Mouse (Mus musculus): ENCODE measurements around the gene Pik3cb. TPM values are rescaled to one million over a fixed set of nuclear protein-coding genes. Genes with fewer than 3 reads are reported as not detected.

The Pik3cb gene
- polyA plus RNA-seq, 1 experiment from 2014 or later: 1.3 TPM

- H3K4me2 ChIP-seq: no peak overlapping the region
- H3K27me3 ChIP-seq: no peaks in the 10 kb centered on the region
- WGBS: 81% methylated on average over 3 of the region's 3 CpGs
- no peak for ATAC-seq (ENCODE audit: insufficient number of reproducible peaks, insufficient read depth, low FRiP score, low TSS enrichment, low read depth)
- H3K4me3 ChIP-seq (replicated peaks): no peak overlapping the region
- no peaks in the 10 kb centered on the region for H3K4me1 ChIP-seq (replicated peaks)
- H3K27ac ChIP-seq: no peak overlapping the region
- H3K9ac ChIP-seq (replicated peaks): no peak overlapping the region
- no peaks in the 10 kb centered on the region for H3K9me3 ChIP-seq
- H3K36me3 ChIP-seq: no peaks in the 10 kb centered on the region
These were observed 59.1 kb downstream of the Pik3cb start for GRCm38 (mm10) chr9:99081308-99081707.

DNA sequence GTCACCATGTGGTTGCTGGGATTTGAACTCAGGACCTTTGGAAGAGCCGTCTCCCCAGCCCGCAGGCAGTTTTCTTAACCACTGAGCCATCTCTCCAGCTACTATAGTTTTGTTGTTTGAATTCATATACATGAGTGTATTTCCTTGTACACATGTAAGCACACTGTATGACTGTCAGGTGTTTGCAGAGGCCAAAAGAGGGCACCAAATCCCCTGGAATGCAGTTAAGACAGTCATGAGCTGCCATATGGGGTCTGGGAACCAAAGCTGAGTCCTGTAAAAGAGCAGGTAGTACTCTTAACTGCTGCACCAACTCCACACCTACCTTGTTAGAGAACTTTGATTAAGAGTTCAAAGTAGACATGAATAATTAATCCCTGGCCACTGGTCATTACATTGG is 59.8 kb downstream of the Pik3cb start:
- no peak overlapping the region for H3K27ac ChIP-seq
- H3K4me1 ChIP-seq (replicated peaks): no peaks in the 10 kb centered on the region
- H3K9me3 ChIP-seq: no peaks in the 10 kb centered on the region
- no peak for ATAC-seq (ENCODE audit: insufficient number of reproducible peaks, insufficient read depth, low FRiP score, low TSS enrichment, low read depth)
- WGBS: 97% methylated on average over 2 of the region's 2 CpGs
- no peak overlapping the region for H3K9ac ChIP-seq (replicated peaks)
- H3K36me3 ChIP-seq: no peaks in the 10 kb centered on the region
- no peak overlapping the region for H3K4me3 ChIP-seq (replicated peaks)
- H3K4me2 ChIP-seq: no peak overlapping the region
- no peaks in the 10 kb centered on the region for H3K27me3 ChIP-seq

DNA sequence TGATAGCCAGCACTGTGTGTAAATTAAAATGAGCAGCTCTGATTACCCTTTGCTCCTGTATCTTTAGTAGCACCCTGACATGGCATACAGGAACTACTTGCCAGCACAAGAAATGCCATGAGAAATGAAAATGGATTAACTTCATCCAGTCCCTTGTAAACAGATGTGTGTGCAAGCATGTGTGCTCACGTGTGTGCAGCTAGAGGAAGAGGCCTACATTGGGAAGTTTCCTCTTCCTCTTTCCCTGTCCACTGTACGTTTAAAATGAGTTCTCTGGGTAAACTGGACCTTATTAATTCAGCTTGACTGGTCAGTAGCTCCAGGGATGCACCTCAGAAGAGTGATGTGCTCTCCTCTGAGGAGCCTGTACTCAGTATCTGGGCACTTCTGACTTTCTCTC is 66.0 kb downstream of the Pik3cb start:
- no peaks in the 10 kb centered on the region for H3K4me1 ChIP-seq (replicated peaks)
- H3K27me3 ChIP-seq: no peaks in the 10 kb centered on the region
- H3K9ac ChIP-seq (replicated peaks): no peak overlapping the region
- no peak overlapping the region for H3K4me3 ChIP-seq (replicated peaks)
- H3K9me3 ChIP-seq: no peaks in the 10 kb centered on the region
- H3K4me2 ChIP-seq: no peak overlapping the region
- peaks cover 3% of the 10 kb centered on the region; the same call in 1 of the 2 replicates for H3K36me3 ChIP-seq
- H3K27ac ChIP-seq: no peak overlapping the region
- no peak for ATAC-seq (ENCODE audit: insufficient number of reproducible peaks, insufficient read depth, low FRiP score, low TSS enrichment, low read depth)
- 80% methylated on average over 2 of the region's 2 CpGs for WGBS

- Histone ChIP-seq H3K4me1 (replicated peaks) (no peaks in the 10 kb centered on the region), H3K9me3 (no peaks in the 10 kb centered on the region), H3K9ac (replicated peaks) (no peak overlapping the region), H3K27ac (no peak overlapping the region), H3K4me2 (no peak overlapping the region), H3K36me3 (peaks cover 3% of the 10 kb centered on the region; the same call in 1 of the 2 replicates), H3K27me3 (no peaks in the 10 kb centered on the region), H3K4me3 (replicated peaks) (no peak overlapping the region)
- 79% methylated on average over 4 of the region's 4 CpGs for WGBS
- ATAC-seq (ENCODE audit: insufficient number of reproducible peaks, insufficient read depth, low FRiP score, low TSS enrichment, low read depth): no peak
These were observed 67.9 kb downstream of the Pik3cb start for GRCm38 (mm10) chr9:99072538-99072937.

GRCm38 (mm10) chr9:99065311-99065710 is 75.1 kb downstream of the Pik3cb start:
- 88% methylated on average over 5 of the region's 5 CpGs for WGBS
- Histone ChIP-seq H3K36me3 (peaks cover 6% of the 10 kb centered on the region; the same call in 1 of the 2 replicates), H3K27me3 (no peaks in the 10 kb centered on the region), H3K27ac (no peak overlapping the region), H3K9me3 (no peaks in the 10 kb centered on the region), H3K4me2 (no peak overlapping the region), H3K4me3 (replicated peaks) (no peak overlapping the region), H3K4me1 (replicated peaks) (no peaks in the 10 kb centered on the region), H3K9ac (replicated peaks) (no peak overlapping the region)
- no peak for ATAC-seq (ENCODE audit: insufficient number of reproducible peaks, insufficient read depth, low FRiP score, low TSS enrichment, low read depth)

DNA sequence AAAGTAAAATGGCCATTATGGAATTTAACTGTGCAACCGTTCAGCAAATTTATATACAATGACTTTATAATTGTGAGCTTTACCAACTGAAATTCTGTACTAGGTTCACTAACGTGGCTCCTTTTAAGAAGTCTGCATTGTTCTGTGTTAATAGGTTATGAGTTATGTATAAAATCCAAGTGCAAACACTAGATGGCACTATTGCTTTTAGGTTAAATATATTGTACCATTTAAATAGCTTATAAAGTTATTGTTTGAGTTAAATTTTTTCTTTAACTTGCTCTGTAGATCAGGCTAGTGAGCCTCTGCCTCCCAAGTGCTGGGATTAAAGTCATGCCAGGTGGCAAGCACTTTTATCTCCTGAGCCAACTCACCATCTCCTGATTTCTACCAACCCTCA is 76.2 kb downstream of the Pik3cb start:
- no peak overlapping the region for H3K9ac ChIP-seq (replicated peaks)
- H3K4me3 ChIP-seq (replicated peaks): no peak overlapping the region
- H3K27ac ChIP-seq: no peak overlapping the region
- H3K9me3 ChIP-seq: no peaks in the 10 kb centered on the region
- H3K36me3 ChIP-seq: 0 out of 2 replicates have a peak, but pooled peaks cover 3% of the 10 kb centered on the region
- H3K4me2 ChIP-seq: no peak overlapping the region
- ATAC-seq (ENCODE audit: insufficient number of reproducible peaks, insufficient read depth, low FRiP score, low TSS enrichment, low read depth): no peak
- 52% methylated on average over 2 of the region's 2 CpGs for WGBS
- H3K4me1 ChIP-seq (replicated peaks): no peaks in the 10 kb centered on the region
- no peaks in the 10 kb centered on the region for H3K27me3 ChIP-seq

- Histone ChIP-seq H3K27ac (no peak overlapping the region), H3K9ac (replicated peaks) (no peak overlapping the region), H3K27me3 (no peaks in the 10 kb centered on the region), H3K4me1 (replicated peaks) (no peaks in the 10 kb centered on the region), H3K4me2 (no peak overlapping the region), H3K36me3 (0 out of 2 replicates have a peak, but pooled peaks cover 3% of the 10 kb centered on the region), H3K4me3 (replicated peaks) (no peak overlapping the region), H3K9me3 (no peaks in the 10 kb centered on the region)
- 40% methylated on average over 7 of the region's 7 CpGs for WGBS
- ATAC-seq (ENCODE audit: insufficient number of reproducible peaks, insufficient read depth, low FRiP score, low TSS enrichment, low read depth): no peak
These were observed 77.9 kb downstream of the Pik3cb start for GRCm38 (mm10) chr9:99062544-99062943.

DNA sequence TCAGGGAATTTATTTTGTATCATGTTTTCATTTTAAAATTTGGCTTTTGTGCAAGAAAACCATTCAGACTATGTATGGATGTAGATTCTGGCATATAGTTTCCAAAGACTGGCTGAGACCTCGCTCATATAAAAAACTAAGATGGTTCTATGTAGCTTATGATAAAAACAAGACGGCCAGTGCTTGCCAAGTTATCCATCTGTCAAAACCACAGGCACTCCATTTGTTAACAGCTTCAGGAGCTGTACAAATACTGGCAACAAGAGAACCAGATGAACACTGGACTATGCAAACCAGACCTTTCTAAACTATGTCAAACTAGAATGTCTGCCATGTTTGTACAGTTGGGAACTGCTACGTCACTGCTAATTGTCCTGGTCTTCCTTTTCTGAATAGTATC is 82.7 kb downstream of the Pik3cb start:
- Histone ChIP-seq H3K27me3 (no peaks in the 10 kb centered on the region), H3K27ac (no peak overlapping the region), H3K4me2 (no peak overlapping the region), H3K9ac (replicated peaks) (no peak overlapping the region), H3K4me1 (replicated peaks) (no peaks in the 10 kb centered on the region), H3K9me3 (no peaks in the 10 kb centered on the region), H3K4me3 (replicated peaks) (no peak overlapping the region), H3K36me3 (0 out of 2 replicates have a peak, but pooled peaks cover 3% of the 10 kb centered on the region)
- no peak for ATAC-seq (ENCODE audit: insufficient number of reproducible peaks, insufficient read depth, low FRiP score, low TSS enrichment, low read depth)
- whole genome bisulfite sequencing: 78% methylated on average over 3 of the region's 3 CpGs

GRCm38 (mm10) chr9:99049760-99050159 is 90.7 kb downstream of the Pik3cb start:
- WGBS: 82% methylated on average over 6 of the region's 6 CpGs
- Histone ChIP-seq H3K36me3 (no peaks in the 10 kb centered on the region), H3K27ac (no peak overlapping the region), H3K27me3 (no peaks in the 10 kb centered on the region), H3K4me1 (replicated peaks) (no peaks in the 10 kb centered on the region), H3K9me3 (no peaks in the 10 kb centered on the region), H3K4me2 (no peak overlapping the region), H3K9ac (replicated peaks) (no peak overlapping the region), H3K4me3 (replicated peaks) (no peak overlapping the region)
- ATAC-seq (ENCODE audit: insufficient number of reproducible peaks, insufficient read depth, low FRiP score, low TSS enrichment, low read depth): no peak

DNA sequence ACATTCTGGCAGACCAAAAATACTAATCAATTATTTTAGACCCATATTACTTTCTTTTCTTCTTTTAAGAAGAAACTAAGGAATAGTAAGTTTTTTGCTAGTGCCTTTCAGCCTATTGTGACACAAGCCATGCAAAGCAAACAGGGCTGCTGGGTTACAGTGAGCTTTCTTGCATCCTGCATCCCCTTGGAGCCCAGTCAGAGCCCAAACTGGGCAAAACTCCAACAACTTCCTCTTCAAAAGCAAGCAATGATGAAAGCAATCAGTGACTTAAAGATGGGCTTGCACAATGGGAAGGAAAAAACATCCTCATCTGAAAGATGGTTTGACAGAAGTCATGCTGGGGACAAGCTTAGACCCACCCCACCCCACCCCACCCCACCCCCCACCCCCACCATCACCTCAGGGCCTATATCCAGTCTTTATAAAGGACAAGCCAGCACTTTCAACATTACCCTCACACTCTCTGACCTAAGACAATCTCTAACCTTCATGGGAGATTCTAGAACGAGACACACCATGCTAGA is 91.6 kb downstream of the Pik3cb start:
- no peak for ATAC-seq (ENCODE audit: insufficient number of reproducible peaks, insufficient read depth, low FRiP score, low TSS enrichment, low read depth)
- WGBS: 60% methylated on average over 1 of the region's 1 CpGs

GRCm38 (mm10) chr9:99044761-99045160 is 95.7 kb downstream of the Pik3cb start:
- Histone ChIP-seq H3K9me3 (no peaks in the 10 kb centered on the region), H3K4me3 (replicated peaks) (no peak overlapping the region), H3K27ac (no peak overlapping the region), H3K4me1 (replicated peaks) (peaks cover 11% of the 10 kb centered on the region; the same call in 1 of the 2 replicates), H3K27me3 (no peaks in the 10 kb centered on the region), H3K9ac (replicated peaks) (no peak overlapping the region), H3K36me3 (no peaks in the 10 kb centered on the region), H3K4me2 (no peak overlapping the region)
- ATAC-seq (ENCODE audit: insufficient number of reproducible peaks, insufficient read depth, low FRiP score, low TSS enrichment, low read depth): no peak
- WGBS: 91% methylated on average over 8 of the region's 8 CpGs

More for the DNA sequence above, 91.6 kb downstream of the Pik3cb start:
- Histone ChIP-seq H3K9me3 (no peaks in the 10 kb centered on the region), H3K4me3 (replicated peaks) (no peak overlapping the region), H3K27me3 (no peaks in the 10 kb centered on the region), H3K4me1 (replicated peaks) (peaks cover 1% of the 10 kb centered on the region; the same call in 1 of the 2 replicates), H3K36me3 (no peaks in the 10 kb centered on the region), H3K4me2 (no peak overlapping the region), H3K9ac (replicated peaks) (no peak overlapping the region), H3K27ac (no peak overlapping the region)

DNA sequence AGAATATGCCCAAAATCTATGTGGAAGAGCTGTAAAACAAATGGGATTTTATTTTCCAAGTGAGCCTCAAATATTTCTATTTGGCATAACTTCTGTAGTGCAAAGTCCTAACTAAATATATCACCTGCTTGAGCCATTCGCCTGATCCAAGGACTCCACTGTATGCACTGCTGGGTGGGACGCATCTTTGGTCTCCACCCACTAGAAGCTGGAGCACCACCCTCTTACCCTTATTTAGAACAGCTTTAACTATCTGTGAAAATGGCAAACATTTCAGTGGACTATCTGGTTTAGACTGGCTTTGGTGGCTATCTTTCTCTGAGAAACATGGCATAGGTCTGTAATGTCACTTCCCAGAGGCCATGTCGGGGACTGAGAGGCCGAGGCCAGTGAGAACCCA is 97.8 kb downstream of the Pik3cb start:
- Histone ChIP-seq H3K27me3 (no peaks in the 10 kb centered on the region), H3K4me3 (replicated peaks) (no peak overlapping the region)
- ATAC-seq (ENCODE audit: insufficient number of reproducible peaks, insufficient read depth, low FRiP score, low TSS enrichment, low read depth): no peak

More for the DNA sequence above, 97.8 kb downstream of the Pik3cb start:
- Histone ChIP-seq H3K36me3 (no peaks in the 10 kb centered on the region), H3K27ac (no peak overlapping the region), H3K9ac (replicated peaks) (no peak overlapping the region), H3K9me3 (no peaks in the 10 kb centered on the region), H3K4me1 (replicated peaks) (peaks cover 11% of the 10 kb centered on the region; the same call in 1 of the 2 replicates), H3K4me2 (no peak overlapping the region)
- 91% methylated on average over 4 of the region's 4 CpGs for WGBS

Measured in limb, embryonic 12.5 days (tissue).